Mouse (Mus musculus): ENCODE data around the gene Apobec1. TPM values are rescaled to one million over a fixed set of nuclear protein-coding genes. Genes with fewer than 3 reads are reported as not detected.

Gene Apobec1
- polyA plus RNA-seq, 1 experiment from 2014 or later, result 1.9 TPM

DNA sequence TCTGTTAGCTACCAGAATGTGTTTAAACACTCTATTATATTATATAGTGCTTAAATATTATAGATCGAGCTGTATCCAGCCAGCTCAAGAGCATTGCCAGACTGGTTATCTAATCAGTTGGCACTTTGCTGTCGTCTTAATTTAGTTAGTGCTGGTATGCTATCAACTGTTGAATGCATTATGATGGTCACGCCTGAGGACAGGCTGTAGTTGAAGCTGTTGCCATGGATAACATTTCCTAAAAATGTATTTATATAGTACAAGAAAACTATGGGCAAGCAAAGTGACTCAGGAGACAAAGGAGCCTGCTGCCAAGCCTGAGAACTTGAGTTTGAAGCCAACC is 30.7 kb downstream of the Apobec1 start:
- no peak overlapping the region for H3K27ac ChIP-seq
- H3K4me3 ChIP-seq (replicated peaks), result no peak overlapping the region
- no peaks in the 10 kb centered on the region for H3K36me3 ChIP-seq
- 84% methylated on average over 3 of the region's 3 CpGs for WGBS
- no peaks in the 10 kb centered on the region for H3K27me3 ChIP-seq
- no peak overlapping the region for H3K4me2 ChIP-seq (replicated peaks)
- H3K9ac ChIP-seq (replicated peaks), result no peak overlapping the region
- H3K9me3 ChIP-seq, result no peaks in the 10 kb centered on the region
- ATAC-seq, result no peak
- no peaks in the 10 kb centered on the region for H3K4me1 ChIP-seq (replicated peaks)

- 76% methylated on average over 8 of the region's 8 CpGs for WGBS
- H3K9ac ChIP-seq (replicated peaks), result no peak overlapping the region
- H3K4me2 ChIP-seq (replicated peaks), result no peak overlapping the region
- no peak for ATAC-seq
- no peak overlapping the region for H3K4me3 ChIP-seq (replicated peaks)
- H3K9me3 ChIP-seq, result no peaks in the 10 kb centered on the region
- H3K4me1 ChIP-seq (replicated peaks), result no peaks in the 10 kb centered on the region
- no peaks in the 10 kb centered on the region for H3K27me3 ChIP-seq
- H3K27ac ChIP-seq, result no peak overlapping the region
- H3K36me3 ChIP-seq, result no peaks in the 10 kb centered on the region
These were observed 31.3 kb downstream of the Apobec1 start for GRCm38 (mm10) chr6:122570695-122571616.

DNA sequence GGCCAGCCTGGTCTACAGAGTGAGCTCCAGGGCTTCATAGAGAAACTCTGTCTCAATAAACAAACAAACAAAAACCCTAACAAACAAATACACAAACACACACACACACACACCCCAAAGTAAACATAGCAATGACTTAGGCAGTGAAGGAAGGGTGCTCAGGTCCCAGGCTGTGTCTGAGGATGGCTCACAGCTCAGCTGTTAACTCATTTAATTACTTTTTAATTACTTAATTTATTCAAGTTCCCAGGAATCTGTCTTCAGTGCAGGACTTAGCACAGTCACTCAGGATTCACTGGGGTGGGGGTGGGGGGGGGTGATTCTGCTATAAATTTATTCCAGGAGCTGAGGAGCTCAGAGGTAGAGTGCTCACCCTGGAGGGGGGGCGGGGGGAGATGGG is 32.5 kb downstream of the Apobec1 start:
- Histone ChIP-seq H3K4me3 (replicated peaks) (no peak overlapping the region), H3K27ac (no peak overlapping the region), H3K27me3 (0 out of 2 replicates have a peak, but pooled peaks cover 5% of the 10 kb centered on the region), H3K4me1 (replicated peaks) (no peaks in the 10 kb centered on the region), H3K36me3 (no peaks in the 10 kb centered on the region), H3K9ac (replicated peaks) (no peak overlapping the region), H3K9me3 (no peaks in the 10 kb centered on the region), H3K4me2 (replicated peaks) (no peak overlapping the region)
- 86% methylated on average over 1 of the region's 1 CpGs for WGBS
- peak; percentile 27; the same call in 1 of the 2 replicates for ATAC-seq

DNA sequence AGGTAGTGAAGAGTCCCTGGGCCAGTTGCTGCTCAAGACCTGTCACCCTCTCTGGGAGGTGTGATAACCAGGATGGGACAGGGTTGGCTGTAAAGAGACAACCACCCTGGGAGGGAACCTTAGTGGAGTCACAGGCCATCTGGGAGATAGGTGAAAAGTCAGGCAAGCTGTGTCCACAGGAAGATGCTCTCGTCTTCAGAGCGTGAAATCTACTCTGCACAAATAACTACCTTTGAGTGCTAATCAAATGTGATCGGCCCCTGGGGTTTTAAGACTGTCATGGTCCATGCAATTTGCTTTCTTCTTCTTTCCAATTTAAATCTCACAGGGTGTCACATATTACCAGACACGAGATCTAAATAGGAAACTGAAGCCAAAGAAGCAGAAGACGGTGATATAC is 33.1 kb downstream of the Apobec1 start:
- H3K4me2 ChIP-seq (replicated peaks), result no peak overlapping the region
- ATAC-seq, result no peak
- 55% methylated on average over 5 of the region's 5 CpGs for WGBS

GRCm38 (mm10) chr6:122565070-122565784 is 37.0 kb downstream of the Apobec1 start:
- no peaks in the 10 kb centered on the region for H3K9me3 ChIP-seq
- H3K36me3 ChIP-seq, result no peaks in the 10 kb centered on the region
- H3K4me1 ChIP-seq (replicated peaks), result peaks cover 8% of the 10 kb centered on the region; the same call in 1 of the 2 replicates
- H3K4me2 ChIP-seq (replicated peaks), result no peak overlapping the region
- ATAC-seq, result no peak
- 94% methylated on average over 9 of the region's 9 CpGs for WGBS
- H3K27ac ChIP-seq, result no peak overlapping the region
- H3K27me3 ChIP-seq, result peaks cover 13% of the 10 kb centered on the region
- H3K9ac ChIP-seq (replicated peaks), result no peak overlapping the region
- H3K4me3 ChIP-seq (replicated peaks), result no peak overlapping the region

More for the DNA sequence above, 33.1 kb downstream of the Apobec1 start:
- Histone ChIP-seq H3K9ac (replicated peaks) (no peak overlapping the region), H3K4me1 (replicated peaks) (no peaks in the 10 kb centered on the region), H3K36me3 (no peaks in the 10 kb centered on the region), H3K27me3 (0 out of 2 replicates have a peak, but pooled peaks cover 5% of the 10 kb centered on the region), H3K27ac (no peak overlapping the region), H3K9me3 (no peaks in the 10 kb centered on the region), H3K4me3 (replicated peaks) (no peak overlapping the region)

- H3K9me3 ChIP-seq, result no peaks in the 10 kb centered on the region
- peak overlapping the region; percentile 42 for H3K4me2 ChIP-seq (replicated peaks)
- H3K27ac ChIP-seq, result no peak overlapping the region
- H3K9ac ChIP-seq (replicated peaks), result no peak overlapping the region
- H3K4me1 ChIP-seq (replicated peaks), result peaks cover 11% of the 10 kb centered on the region; the same call in 1 of the 2 replicates
- peak; percentile 32; the same call in 1 of the 2 replicates for ATAC-seq
- H3K36me3 ChIP-seq, result no peaks in the 10 kb centered on the region
- 4% methylated on average over 6 of the region's 6 CpGs for WGBS
- peaks cover 13% of the 10 kb centered on the region for H3K27me3 ChIP-seq
- H3K4me3 ChIP-seq (replicated peaks), result no peak overlapping the region; the same call in 1 of the 2 replicates
These were observed 39.8 kb downstream of the Apobec1 start for GRCm38 (mm10) chr6:122562463-122562862.

- Histone ChIP-seq H3K4me3 (replicated peaks) (no peak overlapping the region), H3K4me2 (replicated peaks) (no peak overlapping the region), H3K27me3 (peaks cover 13% of the 10 kb centered on the region), H3K27ac (no peak overlapping the region), H3K9me3 (no peaks in the 10 kb centered on the region), H3K4me1 (replicated peaks) (peaks cover 11% of the 10 kb centered on the region; the same call in 1 of the 2 replicates), H3K36me3 (no peaks in the 10 kb centered on the region), H3K9ac (replicated peaks) (no peak overlapping the region)
- WGBS, result 85% methylated on average over 20 of the region's 20 CpGs
- peak; percentile 51 for ATAC-seq
These were observed 41.2 kb downstream of the Apobec1 start for GRCm38 (mm10) chr6:122561005-122561404.

- no peak overlapping the region for H3K9ac ChIP-seq (replicated peaks)
- H3K36me3 ChIP-seq, result no peaks in the 10 kb centered on the region
- H3K27me3 ChIP-seq, result peaks cover 17% of the 10 kb centered on the region
- H3K27ac ChIP-seq, result no peak overlapping the region
- 0 out of 2 replicates have a peak overlapping the region, but pooled peaks have one; percentile 4 for H3K4me3 ChIP-seq (replicated peaks)
- no peaks in the 10 kb centered on the region for H3K9me3 ChIP-seq
- peaks cover 11% of the 10 kb centered on the region; the same call in 1 of the 2 replicates for H3K4me1 ChIP-seq (replicated peaks)
- peak overlapping the region; percentile 37 for H3K4me2 ChIP-seq (replicated peaks)
- peak; percentile 32; the same call in 1 of the 2 replicates for ATAC-seq
- WGBS, result 17% methylated on average over 17 of the region's 17 CpGs
These were observed 41.8 kb downstream of the Apobec1 start for GRCm38 (mm10) chr6:122560427-122560826.

GRCm38 (mm10) chr6:122556959-122557561 is 45.2 kb downstream of the Apobec1 start:
- 26% methylated on average over 15 of the region's 15 CpGs for whole genome bisulfite sequencing
- no peaks in the 10 kb centered on the region for H3K36me3 ChIP-seq
- 0 out of 2 replicates have a peak, but pooled peaks have one; percentile 18 for ATAC-seq
- peak overlapping the region; percentile 36 for H3K4me2 ChIP-seq (replicated peaks)
- peaks cover 5% of the 10 kb centered on the region; the same call in 1 of the 2 replicates for H3K4me1 ChIP-seq (replicated peaks)
- H3K9me3 ChIP-seq, result no peaks in the 10 kb centered on the region
- peaks cover 15% of the 10 kb centered on the region for H3K27me3 ChIP-seq
- H3K4me3 ChIP-seq (replicated peaks), result peak overlapping the region; percentile 20
- no peak overlapping the region for H3K9ac ChIP-seq (replicated peaks)
- no peak overlapping the region for H3K27ac ChIP-seq

- Histone ChIP-seq H3K4me1 (replicated peaks) (0 out of 2 replicates have a peak, but pooled peaks cover 3% of the 10 kb centered on the region), H3K9me3 (no peaks in the 10 kb centered on the region), H3K27me3 (0 out of 2 replicates have a peak, but pooled peaks cover 7% of the 10 kb centered on the region), H3K4me3 (replicated peaks) (no peak overlapping the region), H3K9ac (replicated peaks) (no peak overlapping the region), H3K4me2 (replicated peaks) (no peak overlapping the region), H3K27ac (no peak overlapping the region), H3K36me3 (no peaks in the 10 kb centered on the region)
- WGBS, result 41% methylated on average over 7 of the region's 7 CpGs
- ATAC-seq, result no peak
These were observed 47.0 kb downstream of the Apobec1 start for GRCm38 (mm10) chr6:122555266-122555665.

- no peaks in the 10 kb centered on the region for H3K9me3 ChIP-seq
- 88% methylated on average over 6 of the region's 6 CpGs for WGBS
- H3K9ac ChIP-seq (replicated peaks), result no peak overlapping the region
- H3K27ac ChIP-seq, result no peak overlapping the region
- H3K4me1 ChIP-seq (replicated peaks), result no peaks in the 10 kb centered on the region
- H3K4me3 ChIP-seq (replicated peaks), result no peak overlapping the region
- H3K36me3 ChIP-seq, result no peaks in the 10 kb centered on the region
- no peak for ATAC-seq
- H3K27me3 ChIP-seq, result 0 out of 2 replicates have a peak, but pooled peaks cover 7% of the 10 kb centered on the region
- no peak overlapping the region for H3K4me2 ChIP-seq (replicated peaks)
These were observed 48.1 kb downstream of the Apobec1 start for GRCm38 (mm10) chr6:122554102-122554501.

Measured in midbrain, embryonic 13.5 days (tissue).